Mouse (Mus musculus) B cell, adult (primary cell): ENCODE data around the gene Gas2l2. TPM values are rescaled to one million over a fixed set of nuclear protein-coding genes. Genes with fewer than 3 reads are reported as not detected.

Source experiments
- total RNA-seq: library from RNA; stranded (reverse); gene quantifications from 4 replicates; pipeline ENCODE4 v1.2.4, GENCODE M21; 2023; ENCODE audit not compliant: inconsistent age

Gene Gas2l2
- total RNA-seq = not detected in 4 replicates

DNA sequence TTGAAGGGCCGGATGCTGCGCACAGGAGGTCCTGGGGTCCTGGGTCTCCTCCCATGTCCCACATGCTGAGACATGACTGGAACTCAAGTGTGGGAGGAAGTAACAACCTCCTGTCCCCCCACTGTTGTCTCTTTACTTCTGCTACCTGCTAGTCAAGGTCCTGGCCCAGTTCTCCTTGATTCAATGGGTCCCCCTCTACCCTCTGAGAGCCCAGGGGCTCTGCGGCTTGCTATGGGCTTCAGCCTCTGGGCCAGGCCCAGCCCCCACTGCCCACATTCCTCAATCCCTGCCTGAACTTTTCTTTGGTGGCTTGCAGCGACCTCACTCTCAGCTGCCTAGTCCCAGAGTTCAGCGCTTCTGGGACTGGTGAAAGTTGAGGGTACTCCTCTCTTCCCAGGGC lies at the start of gene Gas2l2:
Gene Gas2l2, minus strand, starts transcription at position 101 of the 400 bp plus-strand sequence.

DNA sequence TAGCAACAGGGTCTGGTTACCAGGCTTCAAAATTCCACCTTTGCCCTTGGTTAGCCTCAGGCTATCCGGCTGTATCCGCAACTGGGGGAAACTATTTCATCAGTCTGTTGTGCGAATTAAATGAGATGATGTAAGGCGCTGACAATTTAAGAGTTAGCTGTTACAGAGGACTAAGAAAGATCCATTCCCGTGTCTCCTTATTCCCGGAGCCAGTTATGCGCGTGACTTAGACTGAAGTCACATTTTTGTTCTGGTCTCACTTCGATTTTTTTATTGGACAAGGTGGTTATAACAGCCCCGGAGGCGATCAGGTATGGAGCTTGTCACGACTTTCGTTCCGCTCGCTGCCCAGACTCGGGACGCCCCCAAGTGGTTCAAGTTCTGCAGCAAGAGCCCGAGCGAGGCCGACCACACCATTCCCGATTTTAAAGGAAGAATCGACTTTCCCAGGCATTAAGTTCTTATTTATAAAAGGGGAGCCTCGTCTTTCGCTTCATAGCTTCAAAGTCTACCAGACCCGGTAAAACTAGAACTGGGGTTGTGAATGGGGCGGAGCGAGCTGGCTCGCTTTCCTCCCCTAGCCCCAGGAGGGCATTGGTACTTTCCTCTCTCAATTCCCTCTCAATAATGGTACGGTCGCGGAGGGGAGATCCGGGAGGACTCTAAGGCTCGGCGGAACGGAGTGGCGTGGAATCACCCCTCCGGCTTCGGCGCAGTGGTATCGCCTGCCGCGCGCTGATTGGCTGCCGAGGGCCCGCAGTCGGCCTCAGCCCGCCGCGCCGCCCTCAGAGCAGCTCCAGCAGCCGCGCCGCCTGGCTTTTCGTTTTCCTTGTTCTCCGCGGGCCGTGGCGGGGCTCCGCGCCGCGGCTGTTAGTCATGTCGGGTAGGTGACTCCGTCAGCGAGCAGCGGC lies 43.3 kb upstream of the Gas2l2 start, which contains the start of gene Taf15:
Gene Taf15, plus strand, starts transcription at position 763 of the 911 bp plus-strand sequence.

DNA sequence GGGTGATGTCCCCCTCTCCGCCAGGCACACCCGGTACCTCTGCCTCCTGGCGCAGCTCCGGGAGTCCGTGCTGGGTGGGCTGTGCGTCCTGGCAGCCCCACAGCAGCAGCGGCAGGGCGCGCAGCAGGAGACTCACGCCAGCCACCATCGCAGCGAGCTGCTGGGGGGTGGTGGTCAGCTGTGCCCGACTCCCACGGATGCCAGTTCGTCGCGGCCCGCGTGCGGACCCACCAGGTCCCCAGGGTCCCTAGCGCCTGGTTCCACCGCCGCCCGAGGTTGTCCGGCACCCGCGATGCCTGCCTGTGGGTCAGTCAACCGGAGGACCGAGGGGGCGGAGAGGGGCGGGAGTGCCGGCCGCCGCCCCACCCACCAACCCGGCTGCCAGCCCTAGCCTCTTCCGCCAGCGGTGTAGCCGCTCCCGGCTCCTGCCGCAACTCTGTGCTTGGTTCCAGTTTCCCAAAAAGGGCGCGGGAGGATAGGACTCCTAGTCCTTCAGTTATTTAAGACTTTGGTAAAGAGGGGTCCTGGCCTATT lies 33.5 kb upstream of the Gas2l2 start, which contains the start of gene Mmp28:
Gene Mmp28, minus strand, starts transcription at position 361 of the 534 bp plus-strand sequence.

DNA sequence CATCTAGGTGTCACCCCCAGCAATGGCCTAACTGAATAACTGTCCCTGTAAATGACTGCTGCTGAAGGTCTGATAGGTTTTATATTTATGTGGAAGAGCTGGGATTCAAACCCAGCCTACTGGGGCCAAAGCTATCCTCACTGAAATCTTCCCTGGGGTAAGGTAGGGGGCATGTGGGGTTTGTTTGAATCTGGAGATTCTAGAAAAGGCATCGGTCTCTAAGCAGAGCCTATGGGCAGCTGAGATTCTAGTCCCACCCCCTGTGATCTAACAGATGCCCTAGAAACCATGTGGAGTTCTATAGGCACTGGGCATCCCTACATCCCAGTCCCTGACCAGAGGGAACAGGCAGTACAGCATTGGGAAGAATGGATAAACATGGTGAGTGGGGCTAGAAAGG lies 8.1 kb upstream of the Gas2l2 start, which contains the start of gene 1700020L24Rik:
Gene 1700020L24Rik, plus strand, starts transcription at position 301 of the 400 bp plus-strand sequence.

DNA sequence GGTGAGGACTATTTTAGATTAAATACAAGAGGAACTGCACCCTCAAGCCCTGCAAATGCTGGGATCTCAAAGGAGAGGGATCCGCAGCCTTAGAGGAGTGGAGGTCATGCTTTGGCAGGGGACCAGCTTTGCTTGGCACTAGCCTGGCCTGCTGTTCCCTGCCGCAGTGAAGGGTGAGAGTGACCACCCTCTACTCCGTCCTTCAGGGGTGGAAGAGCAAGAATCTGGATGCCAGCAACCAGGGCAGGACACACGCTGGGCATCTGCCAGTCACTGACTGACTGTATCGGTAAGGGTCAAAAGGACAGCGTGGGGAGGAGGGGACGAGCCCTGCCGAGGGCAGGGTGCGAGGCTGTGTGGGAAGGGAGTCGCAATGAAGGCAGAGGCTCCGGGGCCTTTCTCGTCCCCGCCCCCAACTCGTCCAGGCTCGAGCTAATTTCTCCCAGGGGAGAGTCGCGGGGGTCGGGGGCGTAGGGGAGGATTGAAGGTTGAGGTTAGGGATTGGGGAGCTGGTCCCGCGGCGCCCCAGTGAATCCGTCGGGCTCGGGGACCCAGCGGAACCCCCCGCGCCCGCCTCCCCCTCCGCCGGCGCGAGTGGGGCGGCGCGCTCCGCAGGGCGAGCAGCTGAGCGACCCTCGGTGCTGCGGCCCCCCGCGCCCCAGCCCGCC lies 20.0 kb downstream of the Gas2l2 start, which contains the start of gene Rasl10b:
Gene Rasl10b, plus strand, starts transcription at position 51 of the 668 bp plus-strand sequence.

Other genes starting within 250 kb of the Gas2l2 start
- gene Slfn3, start 238.1 kb downstream of the Gas2l2 start, total RNA-seq = 1.6 to 3.5 TPM (median 2.8 TPM) in 4 replicates
- gene Slfn14, start 142.7 kb downstream of the Gas2l2 start, total RNA-seq = not detected in 4 replicates
- gene Ap2b1, start 130.4 kb downstream of the Gas2l2 start, total RNA-seq = 144 to 154 TPM (median 148 TPM) in 4 replicates
- 16.5 to 26.4 TPM (median 18.4 TPM) in 4 replicates for gene Pex12, start 126.9 kb downstream of the Gas2l2 start, total RNA-seq
- gene Rasl10b, start 20.3 kb downstream of the Gas2l2 start, total RNA-seq = 0.87 to 1.4 TPM (median 1.1 TPM) in 4 replicates
- gene 1700020L24Rik, start 8.2 kb upstream of the Gas2l2 start, total RNA-seq = 0.87 TPM in 1 of 4 replicates, not detected in the others
- gene Mmp28, start 33.6 kb upstream of the Gas2l2 start, total RNA-seq = 0.83 TPM in 1 of 4 replicates, not detected in the others
- 148 to 177 TPM (median 160 TPM) in 4 replicates for gene Taf15, start 43.6 kb upstream of the Gas2l2 start, total RNA-seq
- 0.27 TPM in 1 of 4 replicates, not detected in the others for gene Heatr9, start 92.7 kb upstream of the Gas2l2 start, total RNA-seq
- 4.5 to 7.8 TPM (median 6.5 TPM) in 4 replicates for gene Ccl5, start 101.1 kb upstream of the Gas2l2 start, total RNA-seq
- 0.27 to 1.2 TPM in 2 of 4 replicates, not detected in the others for gene Ccl9, start 149.2 kb upstream of the Gas2l2 start, total RNA-seq
- 0.48 to 3.4 TPM (median 1.1 TPM) in 4 replicates for gene Ccl6, start 163.6 kb upstream of the Gas2l2 start, total RNA-seq
- gene Rpl9-ps1, start 216.2 kb upstream of the Gas2l2 start, total RNA-seq = not detected in 4 replicates
- 18.2 to 22.4 TPM (median 21.0 TPM) in 4 replicates for gene Ccl3, start 219.9 kb upstream of the Gas2l2 start, total RNA-seq
- 3.7 to 9.7 TPM (median 5.5 TPM) in 4 replicates for gene Ccl4, start 233.1 kb upstream of the Gas2l2 start, total RNA-seq